Mouse (Mus musculus): ENCODE results near the gene Draxin. TPM values are rescaled to one million over a fixed set of nuclear protein-coding genes. Genes with fewer than 3 reads are reported as not detected.
"Not testable (repeated sequence)": the region's sequence is repeated elsewhere in the genome, so short reads cannot be mapped to it uniquely, and the experiment has no call there.

The Draxin gene
- polyA plus RNA-seq, 1 experiment from 2014 or later: 0.30 TPM

DNA sequence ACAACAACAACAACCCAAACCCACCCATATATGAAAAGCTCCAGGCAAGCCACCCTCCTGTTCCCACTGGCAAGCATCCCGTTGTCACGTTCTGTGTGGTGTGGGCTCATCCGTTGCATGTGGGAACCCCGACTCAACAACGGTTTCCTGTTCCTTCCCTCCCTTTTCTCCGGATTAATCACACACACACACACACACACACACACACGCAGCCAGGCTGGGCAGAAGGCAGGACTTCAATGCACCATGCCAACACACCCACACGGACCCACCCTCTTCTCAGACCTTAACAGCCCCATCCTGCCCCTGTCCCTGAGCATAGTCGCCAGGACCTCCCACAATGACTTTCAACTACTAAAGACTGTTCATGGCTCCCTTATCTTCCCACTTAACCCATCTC lies 9.9 kb downstream of the Draxin start:
- no peak for DNase-seq (ENCODE audit: low read depth, low spot score)
- in situ Hi-C loops (cut with MboI; ENCODE audit: low pct_unique_long_range_greater_than_20kb): no loop called here
- TF ChIP-seq CTCF (IDR thresholded peaks at IDR 0.05): no peak
- ATAC-seq: no peak
- CTCF ChIA-PET: interaction anchor here (1.3 to 7.1 kb wide), 3 partner anchors 20 to 48 kb away, joined by 3 to 74 read pairs (median 4); no protein-coding TSS in a partner anchor
- H3K27me3 ChIP-seq: no peaks in the 10 kb centered on the region
- POLR2A ChIA-PET: interaction anchor here (0.6 to 0.7 kb wide), 2 partner anchors 44 to 231 kb away, joined by 3 to 4 read pairs; no protein-coding TSS in a partner anchor

DNA sequence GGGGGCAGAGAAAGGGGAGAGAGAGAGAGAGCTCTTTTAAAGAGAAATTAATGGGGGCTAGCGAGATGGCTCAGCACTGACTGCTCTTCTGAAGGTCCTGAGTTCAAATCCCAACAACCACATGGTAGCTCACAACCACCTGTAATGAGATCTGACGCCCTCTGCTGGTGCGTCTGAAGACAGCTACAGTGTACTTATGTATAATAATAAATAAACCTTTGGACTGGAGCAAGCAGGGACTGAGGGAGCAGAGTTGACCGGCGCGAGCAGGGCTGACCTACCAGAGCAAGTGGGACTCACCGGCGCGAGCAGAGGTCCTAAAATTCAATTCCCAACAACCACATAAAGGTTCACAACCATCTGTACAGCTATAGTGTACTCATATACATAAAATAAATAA lies 10.9 kb downstream of the Draxin start:
- POLR2A ChIA-PET; ATAC-seq; DNase-seq (ENCODE audit: low read depth, low spot score); H3K27me3 ChIP-seq: not testable (repeated sequence)
- CTCF ChIA-PET: interaction anchor here (0.8 to 7.1 kb wide), 5 partner anchors 11 to 49 kb away, joined by 3 to 76 read pairs (median 3); no protein-coding TSS in a partner anchor
- in situ Hi-C loops (cut with MboI; ENCODE audit: low pct_unique_long_range_greater_than_20kb): loop anchor here (5.0 kb wide), 1 partner anchor 33 kb away; the partner anchor contains the start of gene Fbxo6

DNA sequence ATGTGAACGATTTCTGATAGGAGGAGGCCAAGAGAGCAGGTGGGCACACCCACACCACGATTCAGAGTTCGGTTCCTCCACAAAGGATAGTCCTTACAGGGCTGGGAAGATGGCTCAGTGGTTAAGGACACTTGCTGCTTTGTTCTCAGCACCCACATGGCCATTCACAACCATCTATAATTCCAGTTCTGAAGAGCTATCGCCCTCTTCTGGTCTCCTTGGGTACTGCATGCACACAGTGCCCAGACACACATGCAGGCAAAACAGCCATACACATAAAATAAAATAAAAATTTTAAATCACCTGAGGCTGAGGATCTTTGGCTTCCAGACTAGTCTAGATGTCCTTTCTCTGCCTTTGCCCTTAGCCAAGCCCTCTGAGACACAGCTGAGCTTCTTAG lies 13.1 kb downstream of the Draxin start:
- CTCF ChIA-PET: interaction anchor here (5.8 to 7.1 kb wide), 2 partner anchors 22 to 52 kb away, joined by 74 to 76 read pairs; no protein-coding TSS in a partner anchor
- peak; percentile 43 for TF ChIP-seq CTCF (IDR thresholded peaks at IDR 0.05)
- DNase-seq (ENCODE audit: low read depth, low spot score) (no peak), ATAC-seq (no peak)
- no peaks in the 10 kb centered on the region for H3K27me3 ChIP-seq
- in situ Hi-C loops (cut with MboI; ENCODE audit: low pct_unique_long_range_greater_than_20kb): loop anchor here (5.0 kb wide), 1 partner anchor 35 kb away; the partner anchor contains the start of gene Fbxo6
- POLR2A ChIA-PET: interaction anchor here (1.0 kb wide), 1 partner anchor 11 kb away, joined by 3 read pairs; no protein-coding TSS in a partner anchor

DNA sequence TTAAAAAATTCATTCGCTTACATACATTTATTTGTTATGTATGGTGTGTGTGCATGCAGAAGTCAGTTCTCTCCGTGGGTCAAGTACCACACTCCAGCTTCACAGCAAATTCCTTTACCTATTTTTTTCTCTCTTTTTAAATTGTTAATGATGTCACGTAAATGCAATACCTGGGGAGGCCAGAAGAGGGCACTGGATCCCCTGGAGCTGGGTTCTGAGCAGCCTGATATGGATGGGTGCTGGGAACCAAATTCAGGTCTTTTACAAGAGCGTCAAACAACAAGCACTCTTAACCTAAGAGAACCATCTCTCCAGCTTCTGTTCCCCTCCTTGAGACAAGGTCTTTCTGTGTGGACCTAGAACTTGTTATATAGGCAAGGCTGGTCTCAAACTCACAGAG lies 13.8 kb downstream of the Draxin start:
- CTCF ChIA-PET: interaction anchor here (2.1 to 7.1 kb wide), 5 partner anchors 23 to 52 kb away, joined by 12 to 76 read pairs (median 21); partner anchors contain the start of gene Fbxo6
- POLR2A ChIA-PET: interaction anchor here (1.1 kb wide), 1 partner anchor 15 kb away, joined by 3 read pairs; no protein-coding TSS in a partner anchor
- ATAC-seq (no peak), DNase-seq (ENCODE audit: low read depth, low spot score) (no peak)
- in situ Hi-C loops (cut with MboI; ENCODE audit: low pct_unique_long_range_greater_than_20kb): loop anchor here (5.0 kb wide), 1 partner anchor 36 kb away; the partner anchor contains the start of gene Fbxo6
- peak; percentile 49 for TF ChIP-seq CTCF (IDR thresholded peaks at IDR 0.05)
- no peaks in the 10 kb centered on the region for H3K27me3 ChIP-seq

DNA sequence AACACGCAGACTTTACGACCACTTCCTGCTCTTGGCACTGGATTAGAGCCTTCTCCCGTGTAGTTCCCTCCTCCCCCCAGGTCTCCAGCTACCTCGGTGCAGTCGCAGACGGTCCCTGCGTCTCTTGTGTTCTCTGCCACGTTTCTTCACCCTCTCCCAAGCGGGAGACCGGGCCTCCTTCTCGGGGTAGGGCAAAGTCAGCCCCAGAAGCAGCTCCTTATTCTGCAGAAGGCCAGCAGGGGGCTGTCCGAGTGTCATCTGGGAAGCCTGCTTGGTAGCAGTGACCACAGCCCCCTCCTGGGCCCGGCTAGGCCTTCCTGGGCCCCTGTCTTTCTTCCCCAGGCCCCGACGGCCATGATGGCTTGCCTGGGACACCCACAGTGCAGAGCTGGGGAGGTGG lies 15.0 kb downstream of the Draxin start:
- in situ Hi-C loops (cut with MboI; ENCODE audit: low pct_unique_long_range_greater_than_20kb): loop anchor here (5.0 kb wide), 1 partner anchor 37 kb away; the partner anchor contains the start of gene Fbxo6
- POLR2A ChIA-PET: interaction anchor here (1.0 to 2.0 kb wide), 2 partner anchors 24 to 54 kb away, joined by 4 to 9 read pairs; no protein-coding TSS in a partner anchor
- CTCF ChIA-PET: interaction anchor here (0.8 to 7.1 kb wide), 15 partner anchors 9 to 54 kb away, joined by 3 to 76 read pairs (median 6); partner anchors contain the start of gene Fbxo6
- DNase-seq (ENCODE audit: low read depth, low spot score) (no peak), ATAC-seq (peak; percentile 21)
- TF ChIP-seq CTCF (IDR thresholded peaks at IDR 0.05): peak; percentile 69
- no peaks in the 10 kb centered on the region for H3K27me3 ChIP-seq

DNA sequence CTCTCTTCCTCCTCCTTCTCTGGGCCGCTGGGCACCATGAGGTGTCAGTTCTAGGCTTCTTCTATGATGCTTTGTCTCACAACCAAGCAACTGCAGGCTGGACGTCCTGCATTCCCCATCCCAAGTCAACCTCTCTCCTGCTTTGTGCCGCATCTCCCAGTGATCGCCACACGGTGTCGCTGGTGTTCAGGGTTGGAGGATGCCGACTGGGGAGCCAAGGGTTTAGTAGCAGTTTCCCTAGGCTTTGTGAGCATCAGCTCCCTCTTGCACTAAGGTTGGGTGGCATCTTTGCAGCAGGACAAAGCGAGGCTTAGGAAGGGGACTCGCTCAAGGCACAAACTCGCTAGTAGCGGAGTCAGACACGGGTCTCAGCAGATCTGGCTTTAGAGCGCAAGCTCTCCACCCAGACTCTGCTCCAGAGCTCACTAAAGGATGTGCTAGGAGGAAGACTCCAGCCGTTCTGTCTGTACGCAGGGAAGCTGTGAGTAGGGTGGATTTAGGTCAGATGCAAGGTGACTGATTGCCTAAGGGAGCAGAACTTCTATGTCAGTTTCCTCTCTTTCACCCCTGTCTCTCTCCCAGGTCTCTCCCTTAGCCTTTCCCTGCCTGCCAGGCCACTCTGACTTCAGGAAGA lies 15.6 kb downstream of the Draxin start:
- ChIA-PET POLR2A (interaction anchor here (1.0 to 2.0 kb wide), 2 partner anchors 24 to 55 kb away, joined by 4 to 9 read pairs; no protein-coding TSS in a partner anchor), CTCF (interaction anchor here (0.8 to 7.1 kb wide), 16 partner anchors 9 to 54 kb away, joined by 3 to 76 read pairs (median 6); partner anchors contain the start of genes Fbxo2, Fbxo44 and Fbxo6)

DNA sequence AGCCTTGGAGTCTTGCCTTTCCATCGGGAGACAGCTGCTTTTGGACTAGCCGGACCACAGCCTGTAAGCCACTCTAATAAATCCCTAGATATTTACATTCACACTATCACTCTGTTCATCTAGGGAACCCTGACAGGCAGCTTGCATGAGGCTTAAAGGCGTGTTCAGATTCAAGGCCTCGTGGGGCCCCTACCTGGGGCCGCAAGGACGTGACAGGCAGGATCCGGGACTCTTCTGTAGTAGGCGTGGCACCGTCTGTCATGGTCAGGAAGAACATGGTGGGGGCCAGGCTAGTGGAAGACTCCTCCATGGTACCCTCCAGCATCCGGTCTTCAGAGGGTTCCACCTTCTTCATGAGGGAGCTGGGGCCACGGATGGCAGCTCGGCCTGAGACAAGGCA lies 18.0 kb downstream of the Draxin start:
- H3K27me3 ChIP-seq: no peaks in the 10 kb centered on the region
- POLR2A ChIA-PET: no interaction called here
- in situ Hi-C loops (cut with MboI; ENCODE audit: low pct_unique_long_range_greater_than_20kb): no loop called here
- CTCF ChIA-PET: interaction anchor here (0.8 to 1.4 kb wide), 3 partner anchors 8 to 55 kb away, joined by 3 to 5 read pairs (median 4); no protein-coding TSS in a partner anchor
- TF ChIP-seq CTCF (IDR thresholded peaks at IDR 0.05): no peak
- ATAC-seq: no peak
- no peak for DNase-seq (ENCODE audit: low read depth, low spot score)

More for the DNA sequence above, 15.6 kb downstream of the Draxin start:
- in situ Hi-C loops (cut with MboI; ENCODE audit: low pct_unique_long_range_greater_than_20kb): loop anchor here (5.0 kb wide), 1 partner anchor 37 kb away; the partner anchor contains the start of gene Fbxo6
- no peak for ATAC-seq
- H3K27me3 ChIP-seq: no peaks in the 10 kb centered on the region
- no peak for TF ChIP-seq CTCF (IDR thresholded peaks at IDR 0.05)
- DNase-seq (ENCODE audit: low read depth, low spot score): peak; percentile 31

DNA sequence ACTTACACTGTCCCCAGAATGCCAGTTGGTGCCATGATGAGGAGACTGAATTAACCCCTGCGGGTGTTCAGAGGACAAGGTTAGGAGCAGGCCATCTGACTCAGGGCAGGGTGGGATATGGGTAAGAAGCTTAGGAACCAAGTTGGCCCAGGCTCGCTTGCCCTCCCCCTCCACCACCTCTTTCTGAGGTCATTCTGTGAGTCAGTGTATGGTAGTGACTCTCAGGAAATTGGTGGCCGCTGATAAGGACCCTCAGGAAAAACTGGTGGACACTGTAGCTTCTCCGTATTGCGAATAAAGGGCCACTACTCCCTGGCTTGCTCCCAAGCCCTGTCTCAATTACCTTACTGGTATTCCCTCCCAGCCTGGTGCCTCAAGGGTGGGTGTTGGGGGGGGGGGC lies 21.3 kb downstream of the Draxin start:
- in situ Hi-C loops (cut with MboI; ENCODE audit: low pct_unique_long_range_greater_than_20kb): no loop called here
- CTCF ChIA-PET: interaction anchor here (1.4 kb wide), 2 partner anchors 55 to 56 kb away, joined by 3 read pairs; no protein-coding TSS in a partner anchor
- ATAC-seq: no peak
- no peaks in the 10 kb centered on the region for H3K27me3 ChIP-seq
- DNase-seq (ENCODE audit: low read depth, low spot score): no peak
- POLR2A ChIA-PET: no interaction called here
- no peak for TF ChIP-seq CTCF (IDR thresholded peaks at IDR 0.05)

DNA sequence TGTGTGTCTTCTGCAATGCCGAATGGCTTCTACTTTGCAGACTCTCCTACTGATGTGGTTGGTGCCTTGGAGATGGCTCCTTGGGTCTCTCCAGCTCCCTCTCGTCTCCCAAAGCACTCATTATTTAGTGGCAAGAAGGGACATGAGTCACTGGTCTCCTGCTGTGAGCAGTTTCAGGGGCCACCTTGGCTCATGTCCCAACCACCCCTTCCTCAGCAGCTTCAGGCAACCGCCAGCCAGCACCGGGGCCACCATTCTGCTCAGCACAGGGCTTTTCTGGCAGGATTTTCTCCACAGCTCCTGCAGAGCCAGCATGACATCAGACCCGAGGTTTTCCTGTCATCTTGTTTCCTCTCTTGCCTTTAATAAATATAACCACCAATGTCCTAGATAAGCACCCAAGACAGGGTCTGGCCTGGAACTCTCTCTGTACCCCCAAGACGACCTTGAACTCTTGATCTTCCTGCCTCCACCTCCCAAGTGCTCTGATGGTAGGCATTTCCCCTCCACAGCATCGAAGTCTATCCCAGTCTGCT lies 21.9 kb downstream of the Draxin start:
- TF ChIP-seq CTCF (IDR thresholded peaks at IDR 0.05): no peak
- in situ Hi-C loops (cut with MboI; ENCODE audit: low pct_unique_long_range_greater_than_20kb): no loop called here
- H3K27me3 ChIP-seq: no peaks in the 10 kb centered on the region
- ATAC-seq (no peak), DNase-seq (ENCODE audit: low read depth, low spot score) (no peak)
- POLR2A ChIA-PET: no interaction called here
- CTCF ChIA-PET: interaction anchor here (1.4 kb wide), 2 partner anchors 55 to 57 kb away, joined by 3 read pairs; no protein-coding TSS in a partner anchor

DNA sequence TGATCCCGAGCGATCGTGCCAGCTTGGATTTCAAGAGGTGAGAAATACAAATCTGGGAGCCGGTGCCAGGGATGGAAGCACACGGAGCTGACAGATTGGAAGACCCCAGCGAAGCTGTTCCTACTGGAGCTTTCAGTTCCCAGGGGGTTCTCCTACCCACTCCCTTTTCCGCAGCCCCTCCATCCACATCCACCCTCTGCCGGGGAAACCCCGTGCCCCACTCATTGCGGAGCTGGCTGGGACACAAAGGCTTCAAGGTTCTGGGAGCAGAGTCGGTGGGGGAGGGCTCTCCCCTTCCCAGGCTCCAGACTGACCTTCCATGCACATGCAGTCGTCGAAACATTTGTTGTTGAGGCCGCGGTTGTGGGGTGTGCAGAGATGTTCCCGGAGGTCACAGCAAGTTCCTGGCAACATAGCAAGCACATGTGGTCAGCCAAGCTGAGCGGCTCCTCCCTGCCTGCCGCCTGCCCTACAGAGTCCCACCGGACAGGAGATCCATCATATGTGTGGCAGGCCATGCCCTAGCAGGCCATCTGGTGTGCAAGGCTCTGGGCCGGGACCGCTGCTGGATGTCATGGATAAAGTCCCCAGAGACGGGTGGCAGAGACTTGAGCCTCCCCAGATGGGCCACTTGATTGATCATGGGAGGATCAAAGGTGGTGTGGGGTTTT lies 22.7 kb downstream of the Draxin start:
- in situ Hi-C loops (cut with MboI; ENCODE audit: low pct_unique_long_range_greater_than_20kb): no loop called here
- TF ChIP-seq CTCF (IDR thresholded peaks at IDR 0.05): no peak
- CTCF ChIA-PET: interaction anchor here (1.4 kb wide), 1 partner anchor 58 kb away, joined by 3 read pairs; no protein-coding TSS in a partner anchor
- no peak for ATAC-seq
- DNase-seq (ENCODE audit: low read depth, low spot score): no peak
- POLR2A ChIA-PET: no interaction called here
- no peaks in the 10 kb centered on the region for H3K27me3 ChIP-seq

All from Patski (cell line).